Mouse (Mus musculus): Measurements from ENCODE around the gene Cd300ld3. TPM values are rescaled to one million over a fixed set of nuclear protein-coding genes. Genes with fewer than 3 reads are reported as not detected.

The Cd300ld3 gene
- polyA plus RNA-seq (2017; shearing (Covaris generic)): not detected

DNA sequence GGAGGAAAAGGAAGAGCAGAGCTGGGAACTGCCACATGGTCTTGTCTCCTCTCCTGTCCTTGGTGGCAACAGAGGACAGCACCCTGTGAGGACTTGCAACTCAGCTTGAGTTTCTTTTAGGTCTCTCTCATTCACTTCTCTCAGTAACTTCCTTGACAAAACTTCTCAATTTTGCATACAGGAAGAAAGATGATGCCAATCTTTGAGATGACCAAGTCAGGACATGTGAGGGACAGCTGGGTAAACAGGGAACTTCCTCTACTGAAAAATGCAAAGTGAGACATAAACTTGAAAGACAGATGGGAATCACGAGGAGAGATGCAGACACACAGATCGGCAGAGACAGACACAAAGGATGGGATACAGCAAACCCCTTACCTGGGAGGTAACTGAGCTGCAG, at the start of gene Cd300ld3:
Gene Cd300ld3 (minus strand): TSS at position 151 of the 400 bp plus-strand sequence.

DNA sequence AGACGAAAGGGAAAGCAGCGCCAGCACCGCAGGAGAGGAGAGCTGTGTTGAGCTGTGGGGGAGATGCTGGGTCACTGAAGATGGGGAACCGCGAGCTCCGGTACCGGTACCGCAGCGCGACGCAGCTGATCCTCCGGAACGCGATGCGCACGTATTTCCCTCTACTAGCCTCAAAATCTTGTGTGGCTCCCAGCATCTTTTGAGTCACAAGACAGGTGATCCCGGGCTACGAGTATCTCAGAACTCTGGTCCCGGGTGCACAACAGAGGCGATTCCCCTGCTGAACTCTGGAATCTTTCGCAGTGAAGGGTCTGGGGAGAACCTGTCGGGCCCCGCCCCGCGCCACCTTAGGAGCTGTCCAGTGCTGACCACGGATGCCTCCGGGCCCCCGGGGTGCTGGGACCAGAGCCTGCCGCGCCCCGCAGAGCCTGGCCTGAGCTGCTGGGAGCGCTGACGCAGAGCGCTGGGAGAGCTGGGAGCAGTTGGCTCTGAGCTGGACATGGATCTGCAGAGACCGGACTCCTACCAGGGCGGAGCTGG, 43.2 kb upstream of the Cd300ld3 start, which contains the start of gene Rab37:
Gene Rab37 (plus strand): TSS at position 70 of the 540 bp plus-strand sequence.

DNA sequence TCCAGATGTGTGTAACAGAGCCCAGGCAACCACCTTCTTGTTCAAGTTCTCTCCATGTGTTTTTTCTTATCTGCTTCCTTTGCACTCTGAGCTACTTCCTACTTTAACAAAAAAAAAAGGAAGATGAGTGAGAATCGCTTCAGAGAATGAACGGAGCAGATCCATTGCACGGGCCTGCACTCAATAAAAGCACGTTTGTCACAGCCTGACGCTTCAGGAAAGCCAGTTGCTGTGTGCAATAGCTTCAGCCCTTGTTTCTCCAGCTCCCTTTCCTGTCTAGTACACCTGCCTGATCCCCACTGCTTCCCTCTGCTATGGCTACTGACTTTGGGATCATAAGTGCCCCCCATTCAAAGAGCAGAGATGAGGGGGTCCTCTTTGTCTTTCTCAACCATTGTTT, 13.9 kb upstream of the Cd300ld3 start, which contains the start of gene Cd300e:
Gene Cd300e (minus strand): TSS at position 101 of the 400 bp plus-strand sequence.

DNA sequence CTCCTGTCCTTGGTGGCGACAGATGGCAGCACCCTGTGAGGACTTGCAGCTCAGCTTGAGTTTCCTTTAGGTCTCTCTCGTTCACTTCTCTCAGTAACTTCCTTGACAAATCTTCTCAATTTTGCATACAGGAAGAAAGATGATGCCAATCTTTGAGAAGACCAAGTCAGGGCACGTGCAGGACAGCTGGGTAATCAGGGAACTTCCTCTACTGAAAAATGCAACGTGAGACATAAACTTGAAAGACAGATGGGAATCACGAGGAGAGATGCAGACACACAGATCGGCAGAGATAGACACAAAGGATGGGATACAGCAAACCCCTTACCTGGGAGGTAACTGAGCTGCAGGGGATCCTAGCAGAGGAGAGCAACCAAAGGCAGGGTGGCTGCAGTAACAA, 10.5 kb downstream of the Cd300ld3 start, which contains the start of gene Cd300ld5:
Gene Cd300ld5 (minus strand): TSS at position 101 of the 400 bp plus-strand sequence.

DNA sequence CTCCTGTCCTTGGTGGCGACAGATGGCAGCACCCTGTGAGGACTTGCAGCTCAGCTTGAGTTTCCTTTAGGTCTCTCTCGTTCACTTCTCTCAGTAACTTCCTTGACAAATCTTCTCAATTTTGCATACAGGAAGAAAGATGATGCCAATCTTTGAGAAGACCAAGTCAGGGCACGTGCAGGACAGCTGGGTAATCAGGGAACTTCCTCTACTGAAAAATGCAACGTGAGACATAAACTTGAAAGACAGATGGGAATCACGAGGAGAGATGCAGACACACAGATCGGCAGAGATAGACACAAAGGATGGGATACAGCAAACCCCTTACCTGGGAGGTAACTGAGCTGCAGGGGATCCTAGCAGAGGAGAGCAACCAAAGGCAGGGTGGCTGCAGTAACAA, 21.3 kb downstream of the Cd300ld3 start, which contains the start of gene Cd300ld4:
Gene Cd300ld4 (minus strand): TSS at position 101 of the 400 bp plus-strand sequence.

GRCm38 (mm10) chr11:115016093-115016492, 32.1 kb downstream of the Cd300ld3 start, which contains the start of gene Cd300ld2:
Gene Cd300ld2 (minus strand): TSS chr11:115016193.

GRCm38 (mm10) chr11:115001474-115002040, 46.7 kb downstream of the Cd300ld3 start, which contains the start of gene Cd300c2:
Gene Cd300c2 (minus strand): TSS chr11:115001880.

Other genes with a start within 250 kb of the Cd300ld3 start
- not detected for gene Gpr142, start 249.5 kb downstream of the Cd300ld3 start, polyA plus RNA-seq (2017; shearing (Covaris generic))
- gene Gprc5c, start 197.3 kb downstream of the Cd300ld3 start, polyA plus RNA-seq (2017; shearing (Covaris generic)): 0.21 TPM
- 0.41 TPM for gene Cd300a, start 158.4 kb downstream of the Cd300ld3 start, polyA plus RNA-seq (2017; shearing (Covaris generic))
- not detected for gene Cd300lb, start 114.0 kb downstream of the Cd300ld3 start, polyA plus RNA-seq (2017; shearing (Covaris generic))
- gene Cd300c, start 79.3 kb downstream of the Cd300ld3 start, polyA plus RNA-seq (2017; shearing (Covaris generic)): not detected
- gene Cd300ld, start 58.5 kb downstream of the Cd300ld3 start, polyA plus RNA-seq (2017; shearing (Covaris generic)): not detected
- 0.30 TPM for gene Cd300c2, start 46.5 kb downstream of the Cd300ld3 start, polyA plus RNA-seq (2017; shearing (Covaris generic))
- gene Cd300ld2, start 32.2 kb downstream of the Cd300ld3 start, polyA plus RNA-seq (2017; shearing (Covaris generic)): not detected
- not detected for gene Cd300ld4, start 21.4 kb downstream of the Cd300ld3 start, polyA plus RNA-seq (2017; shearing (Covaris generic))
- gene Cd300ld5, start 10.6 kb downstream of the Cd300ld3 start, polyA plus RNA-seq (2017; shearing (Covaris generic)): not detected
- gene Cd300e, start 13.8 kb upstream of the Cd300ld3 start, polyA plus RNA-seq (2017; shearing (Covaris generic)): not detected
- 238 TPM for gene Rab37, start 43.0 kb upstream of the Cd300ld3 start, polyA plus RNA-seq (2017; shearing (Covaris generic))
- 0.58 TPM for gene Cd300lf, start 85.6 kb upstream of the Cd300ld3 start, polyA plus RNA-seq (2017; shearing (Covaris generic))
- 407 TPM for gene Slc9a3r1, start 114.9 kb upstream of the Cd300ld3 start, polyA plus RNA-seq (2017; shearing (Covaris generic))
- 16.5 TPM for gene Tmem104, start 139.1 kb upstream of the Cd300ld3 start, polyA plus RNA-seq (2017; shearing (Covaris generic))
- 14.4 TPM for gene Nat9, start 139.4 kb upstream of the Cd300ld3 start, polyA plus RNA-seq (2017; shearing (Covaris generic))
- not detected for gene Grin2c, start 218.8 kb upstream of the Cd300ld3 start, polyA plus RNA-seq (2017; shearing (Covaris generic))
- gene Fdxr, start 228.6 kb upstream of the Cd300ld3 start, polyA plus RNA-seq (2017; shearing (Covaris generic)): 44.7 TPM
- 1.6 TPM for gene Fads6, start 249.3 kb upstream of the Cd300ld3 start, polyA plus RNA-seq (2017; shearing (Covaris generic))

All from CD4-positive, CD25-positive, alpha-beta regulatory T cell, adult 9 weeks (primary cell).